Comparison of ENCODE assay signal across 18 mouse cellular contexts in the genomic region with DNA sequence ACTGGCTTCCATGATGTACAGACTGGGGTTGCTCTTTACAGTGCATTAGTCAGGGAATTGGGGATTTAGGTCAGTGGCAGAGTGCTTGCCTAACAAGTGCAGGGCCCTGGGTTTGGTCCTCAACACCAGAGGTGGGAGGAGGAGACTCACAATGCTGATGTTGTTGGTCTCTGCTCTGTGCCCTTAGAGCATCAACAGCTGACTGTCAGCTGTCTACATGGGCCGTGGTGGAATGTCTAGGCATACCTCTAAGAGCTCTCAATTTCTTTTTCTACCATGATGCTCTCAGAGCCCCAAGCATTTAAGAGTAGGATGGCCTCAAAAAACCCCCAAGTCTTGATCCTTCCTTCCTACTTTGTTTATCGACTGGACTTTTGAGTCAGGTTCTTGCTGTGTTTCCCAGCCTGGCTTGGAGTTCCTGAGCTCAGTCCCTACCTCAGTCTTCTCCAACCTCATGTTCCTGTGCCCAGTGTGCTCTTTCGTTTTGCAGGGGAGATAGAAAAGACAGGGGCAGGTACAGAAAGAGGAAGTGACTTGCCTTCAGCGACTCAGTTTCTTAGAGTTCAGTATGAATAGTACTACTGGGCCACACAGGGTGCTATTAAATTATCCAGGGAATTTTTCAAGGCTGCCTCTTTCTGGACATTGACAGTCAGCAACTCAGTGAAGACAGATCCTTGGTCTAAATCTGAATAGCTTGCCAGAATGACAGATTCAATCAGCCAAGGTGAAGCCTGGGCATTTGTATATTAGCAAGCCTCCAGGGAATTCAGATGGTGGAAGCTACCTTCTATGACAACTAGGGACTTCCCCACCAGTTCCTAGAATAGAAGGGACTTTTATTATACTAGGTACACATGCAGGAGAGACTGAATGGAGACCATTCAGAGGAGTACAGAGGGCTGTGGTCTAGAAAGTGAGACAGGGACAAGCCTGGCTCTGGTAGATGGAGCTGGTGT. TPM values are rescaled to one million over a fixed set of nuclear protein-coding genes. Genes with fewer than 3 reads are reported as not detected.
DNase-seq lines count a peak whose midpoint lies in the region; ATAC-seq lines count a peak whose summit lies in the region.
"Had no signal": no experiment of that assay in that cellular context is flagged by ENCODE, and none has a peak within 500 bp of the region (broad histone marks: within the 10 kb centered on the region; RNA-seq: fewer than 3 reads in every experiment).

No protein-coding gene starts in this region.

- DNase-seq in B cell, adult 2 months: peak; percentile 77 to 81
- DNase-seq in CD4-positive, CD25-positive, alpha-beta regulatory T cell, adult 2 months (ENCODE audit: low read depth, low spot score): peak; percentile 47
- peak; percentile 47 for DNase-seq in naive thymus-derived CD4-positive, alpha-beta T cell, adult 2 months (ENCODE audit: low read depth)
- DNase-seq in ovary, adult 18-20 months (ENCODE audit: low spot score): no peak
- DNase-seq in urinary bladder, adult 18-20 months (ENCODE audit: low spot score in 2 of 2): no peak
- no peak for DNase-seq in cerebellum, adult 9-10 months
- DNase-seq: adrenal gland, adult 2 months; cerebellum, adult 11 months; heart, adult 2 months; heart, postnatal 14 days; left cerebral cortex, postnatal 4 days; liver, embryonic 13.5 days; midbrain, embryonic 14.5 days; right cerebral cortex, postnatal 25 days; thymus, adult 18-20 months had no signal

- ATAC-seq in common myeloid progenitor, adult 5-6 weeks (replicated peaks; ENCODE audit: low read depth, poor library complexity, severe bottlenecking): peak; percentile 78
- ATAC-seq: forebrain, embryonic 14.5 days; intestine, postnatal 0 days had no signal

RNA-seq across cellular contexts. Expression of a gene that starts 22.3 kb away (rescaled TPM):
- total RNA-seq in common myeloid progenitor, adult 5-6 weeks (2017): 372 and 408 TPM in 2 replicates

Comparison
In these comparisons a context has a peak if more than half of its experiments do, and no peak if none do; other contexts are left out.
1. DNase-seq: peak in B cell, adult 2 months (2 of 2), CD4-positive, CD25-positive, alpha-beta regulatory T cell, adult 2 months (single experiment) and naive thymus-derived CD4-positive, alpha-beta T cell, adult 2 months (single experiment); none in ovary, adult 18-20 months (single experiment), urinary bladder, adult 18-20 months (0 of 2) and cerebellum, adult 9-10 months (single experiment).